Mouse (Mus musculus) testis, adult 2 months (tissue): ENCODE results near the gene Olfr1274-ps. TPM values are rescaled to one million over a fixed set of nuclear protein-coding genes. Genes with fewer than 3 reads are reported as not detected.
"Not testable (repeated sequence)": the region's sequence is repeated elsewhere in the genome, so short reads cannot be mapped to it uniquely, and the experiment has no call there.

Source experiments
- H3K27ac ChIP-seq: fragments of 200-500 bp; 2 replicates; pipeline ENCODE4 v1.5.1; 2012; ENCODE audit warnings: low read depth, low read length; ENCODE audit not compliant: control insufficient read depth, insufficient read depth
- H3K27me3 ChIP-seq: fragments of 200-500 bp; 2 replicates; pipeline ENCODE4 v1.6.1; 2012; ENCODE audit warnings: mild to moderate bottlenecking, low read length, moderate library complexity; ENCODE audit not compliant: control insufficient read depth, insufficient read depth
- H3K36me3 ChIP-seq: fragments of 200-500 bp; 2 replicates; pipeline ENCODE4 v1.6.1; 2012; ENCODE audit warnings: mild to moderate bottlenecking, low read length; ENCODE audit not compliant: control insufficient read depth, insufficient read depth
- H3K4me1 ChIP-seq: fragments of 200-500 bp; 2 replicates; pipeline ENCODE4 v1.6.1; 2012; ENCODE audit warnings: low read length; ENCODE audit not compliant: control insufficient read depth, insufficient read depth
- H3K4me3 ChIP-seq: fragments of 200-500 bp; 2 replicates; pipeline ENCODE4 v1.5.1; 2012; ENCODE audit warnings: low read depth, mild to moderate bottlenecking, low read length, moderate library complexity, mixed read lengths; ENCODE audit not compliant: control insufficient read depth
- polyA plus RNA-seq: library from polyadenylated mRNA; depleted of rRNA; stranded (reverse); fragments of >200 nt; gene quantifications from 2 replicates; pipeline ENCODE4 v1.2.3, GENCODE M21; 2012; rRNA removed

The Olfr1274-ps gene
- not detected in 2 replicates for polyA plus RNA-seq

- not testable (repeated sequence) for H3K4me1 ChIP-seq, H3K27me3 ChIP-seq, H3K27ac ChIP-seq, H3K4me3 ChIP-seq, H3K36me3 ChIP-seq
Measured at GRCm38 (mm10) chr2:90398633-90399107, at the start of gene Olfr1274-ps. Gene Olfr1274-ps (plus strand): TSS chr2:90398683.

DNA sequence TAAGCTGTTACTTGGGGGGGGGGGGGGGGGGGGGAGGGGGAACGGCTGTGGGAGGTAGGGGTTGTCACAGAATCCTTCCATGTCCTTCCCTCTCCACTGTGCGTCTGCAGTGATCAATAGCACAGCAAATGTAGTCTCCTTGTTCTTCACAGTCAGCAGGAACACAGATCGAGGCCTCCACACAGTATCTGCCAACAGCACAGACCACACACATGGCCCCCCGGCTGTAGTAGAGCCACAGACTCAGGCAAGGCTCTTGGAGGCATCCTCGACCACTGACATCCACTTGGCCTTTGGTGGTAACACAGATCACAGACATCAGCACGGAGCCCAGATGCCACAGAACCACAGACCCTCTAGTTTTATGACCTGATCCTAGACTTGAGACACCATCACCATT lies 47.4 kb upstream of the Olfr1274-ps start:
- H3K27ac ChIP-seq, H3K27me3 ChIP-seq, H3K36me3 ChIP-seq, H3K4me1 ChIP-seq, H3K4me3 ChIP-seq: not testable (repeated sequence)

DNA sequence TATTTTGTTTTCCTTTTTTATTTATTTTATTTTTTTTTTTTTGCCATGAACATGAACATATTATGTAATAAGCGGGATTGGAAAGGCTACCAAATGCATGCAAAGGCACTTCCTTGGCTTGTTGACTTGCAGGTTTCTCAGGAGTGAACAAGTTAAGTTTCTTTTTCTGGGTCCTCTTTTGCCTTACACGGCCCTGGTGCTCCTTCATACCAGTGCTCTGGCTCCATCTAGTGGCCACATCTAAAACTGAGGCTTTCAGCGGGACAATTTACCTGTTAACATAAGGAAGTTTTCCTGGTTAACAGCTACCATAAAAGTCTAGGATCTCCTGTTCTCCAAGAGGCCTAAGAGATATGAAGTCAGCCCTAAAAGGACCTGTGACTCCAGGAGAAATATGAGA lies 46.9 kb upstream of the Olfr1274-ps start:
- H3K4me1 ChIP-seq, H3K4me3 ChIP-seq, H3K36me3 ChIP-seq, H3K27me3 ChIP-seq, H3K27ac ChIP-seq: not testable (repeated sequence)

DNA sequence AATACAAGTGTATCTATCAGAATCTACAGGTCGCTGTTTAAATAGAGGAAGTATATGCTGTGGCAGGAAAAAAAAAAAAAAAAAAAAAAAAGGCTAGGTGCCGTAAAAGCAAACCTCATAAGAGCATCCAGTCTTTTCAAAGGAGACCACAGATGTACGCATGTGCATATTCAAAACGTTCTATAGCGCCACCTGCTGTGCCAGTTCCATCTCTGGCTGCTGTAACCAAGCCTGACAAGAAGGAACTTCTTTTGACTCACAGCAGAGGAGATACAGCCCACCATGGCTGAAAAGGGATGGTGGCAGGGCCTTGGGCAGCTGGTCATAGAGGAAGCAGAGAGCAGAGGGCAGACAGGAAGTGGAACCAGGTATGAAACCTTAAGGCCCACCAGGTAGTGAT lies 39.3 kb upstream of the Olfr1274-ps start:
- not testable (repeated sequence) for H3K4me1 ChIP-seq, H3K27ac ChIP-seq, H3K27me3 ChIP-seq, H3K36me3 ChIP-seq, H3K4me3 ChIP-seq

GRCm38 (mm10) chr2:90360199-90360598 lies 38.3 kb upstream of the Olfr1274-ps start:
- H3K4me1 ChIP-seq = not testable (repeated sequence)

GRCm38 (mm10) chr2:90414110-90414821 lies 15.8 kb downstream of the Olfr1274-ps start:
- H3K4me3 ChIP-seq, H3K27ac ChIP-seq, H3K27me3 ChIP-seq, H3K36me3 ChIP-seq, H3K4me1 ChIP-seq: not testable (repeated sequence)

More at GRCm38 (mm10) chr2:90360199-90360598, 38.3 kb upstream of the Olfr1274-ps start:
- H3K4me3 ChIP-seq, H3K27me3 ChIP-seq, H3K27ac ChIP-seq, H3K36me3 ChIP-seq: not testable (repeated sequence)

DNA sequence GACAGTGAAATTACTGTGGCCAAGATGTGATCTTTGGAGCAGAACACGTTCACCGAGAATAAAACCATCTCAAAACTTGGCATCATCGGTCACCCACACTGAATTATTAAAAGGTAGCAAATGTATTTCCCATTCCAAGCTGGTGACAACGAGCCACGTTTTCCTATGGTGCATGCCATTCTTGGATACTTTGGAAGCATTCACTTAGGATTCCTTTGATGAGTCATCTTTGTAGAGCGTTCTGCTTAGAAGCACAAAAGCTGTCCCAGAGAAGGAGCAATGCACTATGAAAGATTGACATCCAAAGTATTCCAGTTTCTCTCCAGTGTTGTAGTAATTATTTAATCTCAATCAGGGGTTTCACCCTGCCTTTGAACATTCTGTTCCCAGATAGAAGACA lies 23.8 kb downstream of the Olfr1274-ps start:
- not testable (repeated sequence) for H3K4me3 ChIP-seq, H3K4me1 ChIP-seq, H3K36me3 ChIP-seq, H3K27me3 ChIP-seq, H3K27ac ChIP-seq

DNA sequence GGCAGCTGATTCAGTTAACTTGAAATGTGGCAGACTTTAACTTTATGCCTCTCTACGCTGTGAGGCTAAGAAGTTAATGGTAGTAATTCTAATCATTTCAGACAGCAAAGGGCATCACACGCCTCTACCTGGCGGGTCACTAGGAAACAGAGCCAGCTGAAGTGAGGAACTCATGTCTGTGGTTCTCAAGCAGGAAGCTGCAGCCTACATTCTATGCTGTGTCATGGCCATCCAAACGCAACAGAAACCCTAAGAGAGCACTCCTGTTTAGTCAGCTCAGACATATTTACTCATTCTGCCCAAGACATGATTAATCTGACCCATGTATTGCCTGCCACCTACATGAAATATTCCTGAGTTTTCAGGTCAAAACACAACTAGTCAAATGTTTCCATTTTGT lies 26.5 kb downstream of the Olfr1274-ps start:
- H3K27ac ChIP-seq, H3K27me3 ChIP-seq, H3K36me3 ChIP-seq, H3K4me1 ChIP-seq, H3K4me3 ChIP-seq: not testable (repeated sequence)

DNA sequence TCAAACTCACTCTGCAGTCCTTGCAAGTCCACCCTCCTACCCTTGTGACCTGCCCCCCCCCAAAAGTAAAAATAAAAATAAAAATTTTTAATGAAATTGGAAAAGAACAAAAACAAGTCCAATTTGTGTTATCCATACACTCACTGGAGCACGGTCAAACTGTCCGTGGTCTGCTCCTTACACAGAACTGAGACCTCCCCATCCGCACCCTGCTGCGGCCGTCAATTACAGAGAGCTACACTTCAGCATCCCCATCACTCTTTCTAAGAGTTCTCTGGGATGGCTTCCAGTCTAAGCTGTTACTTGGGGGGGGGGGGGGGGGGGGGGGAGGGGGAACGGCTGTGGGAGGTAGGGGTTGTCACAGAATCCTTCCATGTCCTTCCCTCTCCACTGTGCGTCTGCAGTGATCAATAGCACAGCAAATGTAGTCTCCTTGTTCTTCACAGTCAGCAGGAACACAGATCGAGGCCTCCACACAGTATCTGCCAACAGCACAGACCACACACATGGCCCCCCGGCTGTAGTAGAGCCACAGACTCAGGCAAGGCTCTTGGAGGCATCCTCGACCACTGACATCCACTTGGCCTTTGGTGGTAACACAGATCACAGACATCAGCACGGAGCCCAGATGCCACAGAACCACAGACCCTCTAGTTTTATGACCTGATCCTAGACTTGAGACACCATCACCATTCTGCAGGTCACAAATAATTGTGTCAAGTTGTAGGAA lies 30.7 kb downstream of the Olfr1274-ps start:
- not testable (repeated sequence) for H3K36me3 ChIP-seq, H3K4me3 ChIP-seq, H3K27me3 ChIP-seq, H3K27ac ChIP-seq, H3K4me1 ChIP-seq

GRCm38 (mm10) chr2:90429782-90430181 lies 31.3 kb downstream of the Olfr1274-ps start:
- not testable (repeated sequence) for H3K27me3 ChIP-seq, H3K36me3 ChIP-seq, H3K4me3 ChIP-seq, H3K4me1 ChIP-seq, H3K27ac ChIP-seq

GRCm38 (mm10) chr2:90437453-90437852 lies 39.0 kb downstream of the Olfr1274-ps start:
- H3K36me3 ChIP-seq, H3K27me3 ChIP-seq, H3K4me3 ChIP-seq, H3K27ac ChIP-seq, H3K4me1 ChIP-seq: not testable (repeated sequence)

DNA sequence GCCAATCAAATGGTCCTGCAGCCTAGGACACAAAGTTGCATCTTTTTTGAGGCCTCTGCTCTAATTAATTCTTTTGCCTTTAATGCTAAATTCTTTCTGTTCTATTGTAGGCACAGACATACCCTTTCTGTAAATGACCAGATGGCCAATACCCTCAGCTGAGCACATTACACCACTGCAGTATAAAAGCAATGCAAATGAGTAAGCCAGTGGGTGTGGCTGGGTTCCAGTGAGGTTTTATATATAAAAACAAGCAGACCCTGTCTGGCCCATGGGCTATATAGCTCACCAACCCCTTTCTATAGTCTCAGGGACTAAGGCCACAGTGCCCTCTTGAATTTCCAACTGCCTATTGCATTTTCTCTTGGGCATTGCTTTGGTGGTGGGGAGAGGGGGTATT lies 41.7 kb downstream of the Olfr1274-ps start:
- H3K4me3 ChIP-seq, H3K27ac ChIP-seq: not testable (repeated sequence)

More for the DNA sequence above, 41.7 kb downstream of the Olfr1274-ps start:
- not testable (repeated sequence) for H3K36me3 ChIP-seq, H3K27me3 ChIP-seq, H3K4me1 ChIP-seq
